Mouse (Mus musculus): ENCODE measurements around the gene Pfkfb2.

Gene Pfkfb2

GRCm38 (mm10) chr1:130737916-130738315 lies 8.9 kb upstream of the Pfkfb2 start:
- DNase-seq (ENCODE audit: low read depth): no peak

- DNase-seq (ENCODE audit: low read depth): no peak
Observed at GRCm38 (mm10) chr1:130737411-130737881, 8.4 kb upstream of the Pfkfb2 start.

- DNase-seq (ENCODE audit: low read depth): no peak
Observed at GRCm38 (mm10) chr1:130734852-130735251, 5.8 kb upstream of the Pfkfb2 start.

- DNase-seq (ENCODE audit: low read depth): no peak
Observed at GRCm38 (mm10) chr1:130734452-130734851, 5.4 kb upstream of the Pfkfb2 start.

- DNase-seq (ENCODE audit: low read depth): no peak
Observed at GRCm38 (mm10) chr1:130733671-130734070, 4.6 kb upstream of the Pfkfb2 start.

- DNase-seq (ENCODE audit: low read depth): no peak
Observed at GRCm38 (mm10) chr1:130732706-130733658, 3.9 kb upstream of the Pfkfb2 start.

GRCm38 (mm10) chr1:130731741-130732337 lies 2.8 kb upstream of the Pfkfb2 start, which contains the start of gene AA986860:
AA986860 (plus strand) TSS chr1:130731976.
- DNase-seq (ENCODE audit: low read depth): no peak

GRCm38 (mm10) chr1:130728708-130729107 lies 345 bp downstream of the Pfkfb2 start:
- no peak for DNase-seq (ENCODE audit: low read depth)

- DNase-seq (ENCODE audit: low read depth): no peak
Observed at GRCm38 (mm10) chr1:130728070-130728469, 983 bp downstream of the Pfkfb2 start.

GRCm38 (mm10) chr1:130726396-130726795 lies 2.7 kb downstream of the Pfkfb2 start:
- no peak for DNase-seq (ENCODE audit: low read depth)

- no peak for DNase-seq (ENCODE audit: low read depth)
Observed at GRCm38 (mm10) chr1:130724206-130724605, 4.8 kb downstream of the Pfkfb2 start.

GRCm38 (mm10) chr1:130717291-130717871 lies 11.7 kb downstream of the Pfkfb2 start, which contains the start of gene Yod1:
Yod1 (plus strand) TSS chr1:130717327.
- DNase-seq (ENCODE audit: low read depth): peak; percentile 49

GRCm38 (mm10) chr1:130716513-130717290 lies 12.4 kb downstream of the Pfkfb2 start:
- no peak for DNase-seq (ENCODE audit: low read depth)

GRCm38 (mm10) chr1:130716218-130716512 lies 12.9 kb downstream of the Pfkfb2 start:
- no peak for DNase-seq (ENCODE audit: low read depth)

GRCm38 (mm10) chr1:130715561-130716217 lies 13.4 kb downstream of the Pfkfb2 start, which contains the start of gene Gm29427:
Gm29427 (minus strand) TSS chr1:130715799.
- peak; percentile 67 for DNase-seq (ENCODE audit: low read depth)

- no peak for DNase-seq (ENCODE audit: low read depth)
Observed at GRCm38 (mm10) chr1:130714046-130714445, 15.0 kb downstream of the Pfkfb2 start.

GRCm38 (mm10) chr1:130710283-130711080 lies 18.6 kb downstream of the Pfkfb2 start:
- no peak for DNase-seq (ENCODE audit: low read depth)

GRCm38 (mm10) chr1:130703613-130704012 lies 25.4 kb downstream of the Pfkfb2 start:
- DNase-seq (ENCODE audit: low read depth): no peak

- no peak for DNase-seq (ENCODE audit: low read depth)
Observed at GRCm38 (mm10) chr1:130701976-130702375, 27.1 kb downstream of the Pfkfb2 start.

GRCm38 (mm10) chr1:130699937-130700633 lies 29.0 kb downstream of the Pfkfb2 start:
- DNase-seq (ENCODE audit: low read depth): no peak

Measured in fibroblast of lung, adult 2 months (primary cell).